Mouse (Mus musculus) ES-E14 (cell line): ENCODE data around the gene Rps6ka5.

Experiments
- CHD2 ChIP-seq: IDR thresholded peaks from 2 replicates; pipeline ENCODE4 v1.6.1; 2014; ENCODE audit warnings: mild to moderate bottlenecking, low read depth, low read length, inconsistent platforms
- HCFC1 ChIP-seq: IDR thresholded peaks from 2 replicates; pipeline ENCODE4 v1.6.1; 2012; ENCODE audit warnings: low read length, inconsistent platforms, borderline replicate concordance; ENCODE audit not compliant: insufficient read depth
- MAFK ChIP-seq: IDR thresholded peaks from 2 replicates; pipeline ENCODE4 v1.6.1; 2014; ENCODE audit warnings: mild to moderate bottlenecking, low read depth, low read length, inconsistent platforms; ENCODE audit not compliant: insufficient read depth
- ZC3H11A ChIP-seq: IDR thresholded peaks from 2 replicates; pipeline ENCODE4 v1.6.1; 2012; ENCODE audit warnings: low read depth, mild to moderate bottlenecking, inconsistent platforms, low read length, borderline replicate concordance
- ZNF384 ChIP-seq: IDR thresholded peaks from 2 replicates; pipeline ENCODE4 v1.6.1; 2012; ENCODE audit warnings: low read depth, low read length, inconsistent platforms

DNA sequence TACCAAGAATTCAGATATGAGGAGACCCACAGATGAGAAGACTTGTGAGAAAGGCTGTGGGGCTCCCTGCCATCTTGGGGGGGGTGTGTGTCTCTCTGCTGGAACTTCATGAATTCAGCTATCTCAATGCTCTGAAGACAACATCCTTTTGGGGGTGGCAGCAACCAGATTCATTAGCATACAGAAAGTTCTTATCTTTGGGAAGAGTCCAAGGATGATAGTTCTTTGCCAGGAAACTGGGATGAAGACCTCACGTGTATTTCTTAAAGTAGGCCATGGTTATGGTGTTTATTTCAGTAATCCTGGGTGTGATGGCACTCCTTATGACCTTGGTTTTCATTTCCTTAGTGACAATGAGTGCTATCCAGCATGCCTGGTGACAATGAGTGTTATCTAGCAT is 195.0 kb downstream of the Rps6ka5 start:
- TF ChIP-seq ZNF384 (no peak), HCFC1 (no peak), ZC3H11A (no peak), CHD2 (no peak), MAFK (no peak)
